Mouse (Mus musculus): ENCODE measurements at regions not wholly inside any gene's neighbourhood (a gene's known extent, or its start where the extent isn't known, plus 50 kb on each side); places are given as distances from the start of the nearest gene placed in this dataset.

DNA sequence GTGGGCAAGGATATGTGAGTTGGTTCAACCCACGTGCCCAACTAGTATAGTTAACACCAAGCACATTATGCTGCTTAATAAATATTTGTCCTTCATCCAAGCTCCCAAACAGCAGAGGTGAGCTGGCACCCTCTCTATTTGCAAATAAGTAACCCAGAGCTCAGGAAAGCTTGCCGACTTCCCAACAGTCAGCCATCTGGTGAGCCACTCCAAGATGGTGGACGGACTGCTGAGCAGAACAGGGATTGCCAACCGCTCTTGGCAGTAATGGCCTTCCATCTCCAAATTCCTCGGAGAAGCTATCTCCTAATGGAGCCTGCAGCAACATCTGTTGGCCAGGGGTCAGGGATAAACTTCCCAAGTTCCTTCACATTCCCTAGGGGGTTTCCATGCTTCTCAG, 188.2 kb downstream of the Ttc8 start:
- TF ChIP-seq CTCF (IDR thresholded peaks at IDR 0.05; ENCODE audit: borderline replicate concordance, extremely low read depth, insufficient read depth, insufficient read length) (no peak), POLR2A (IDR thresholded peaks at IDR 0.05; ENCODE audit: borderline replicate concordance, extremely low read depth, insufficient read depth, insufficient read length, poor library complexity, severe bottlenecking) (no peak)
